Mouse (Mus musculus) central nervous system, embryonic 11.5 days (tissue): ENCODE results near the gene Fbxl7. TPM values are rescaled to one million over a fixed set of nuclear protein-coding genes. Genes with fewer than 3 reads are reported as not detected.

Experiments
- polyA plus RNA-seq: library from polyadenylated mRNA; depleted of rRNA; stranded (reverse); fragments of >200 nt; gene quantifications from 2 replicates; pipeline ENCODE4 v1.2.3, GENCODE M21; 2012; rRNA removed

The Fbxl7 gene
- polyA plus RNA-seq = 8.3 and 18.6 TPM in 2 replicates

DNA sequence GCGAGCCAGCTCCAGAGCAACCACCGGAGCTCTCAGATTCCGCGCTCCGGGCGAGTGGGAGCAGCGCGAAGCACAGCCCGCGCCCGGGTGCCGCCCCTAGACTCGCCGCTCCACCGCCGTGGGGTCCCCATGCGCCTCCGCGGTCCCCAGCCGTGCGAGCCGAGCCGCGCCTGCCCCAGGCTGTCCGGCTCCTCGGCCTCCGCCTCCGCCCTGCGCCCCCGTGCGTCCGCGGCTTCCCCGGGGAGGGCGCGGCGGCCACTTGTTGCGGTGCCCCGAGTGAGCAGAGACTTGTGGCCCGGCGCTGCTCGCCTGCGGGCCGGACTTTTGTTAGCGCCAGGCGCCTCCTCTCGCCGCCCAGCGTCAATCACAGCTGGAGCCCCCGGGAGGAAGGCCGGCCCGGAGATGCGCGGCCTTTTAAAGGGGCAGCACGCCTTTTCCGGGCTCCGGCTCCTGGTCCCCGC is at the start of gene Fbxl7:
Fbxl7 (minus strand) TSS at position 330 of the 461 bp plus-strand sequence.

